ENCODE assay signal across 17 mouse cellular contexts in genomic region chr7:82943376-82943775, GRCm38 (mm10).
DNase-seq lines count a peak whose midpoint lies in the region; ATAC-seq and TF ChIP-seq lines count a peak whose summit lies in the region.
"Had no signal": no experiment of that assay in that cellular context is flagged by ENCODE, and none has a peak within 500 bp of the region (broad histone marks: within the 10 kb centered on the region; RNA-seq: fewer than 3 reads in every experiment).

No protein-coding gene starts in this region.

- peaks cover under 1% of the 10 kb centered on the region; the same call in 1 of the 2 replicates for H3K4me1 ChIP-seq in forebrain, embryonic 15.5 days
- peaks cover 2% of the 10 kb centered on the region for H3K4me1 ChIP-seq in forebrain, embryonic 12.5 days
- no peaks in the 10 kb centered on the region; the same call in 1 of the 2 replicates for H3K4me1 ChIP-seq in heart, adult 2 months (ENCODE audit: control insufficient read depth, insufficient read depth, low read length)

- no peak overlapping the region for H3K27ac ChIP-seq in forebrain, embryonic 15.5 days (replicated peaks)
- H3K27ac ChIP-seq in forebrain, embryonic 12.5 days: no peak overlapping the region
- H3K27ac ChIP-seq in heart, adult 2 months: no peak overlapping the region
- H3K27ac ChIP-seq: embryonic facial prominence, embryonic 13.5 days had no signal

- H3K4me3 ChIP-seq in forebrain, embryonic 15.5 days: no peak overlapping the region
- no peak overlapping the region for H3K4me3 ChIP-seq in forebrain, embryonic 12.5 days (replicated peaks)
- H3K4me3 ChIP-seq in heart, adult 2 months: no peak overlapping the region
- H3K4me3 ChIP-seq: embryonic facial prominence, embryonic 13.5 days had no signal

- ATAC-seq in forebrain, embryonic 15.5 days (replicated peaks): peak; percentile 72
- no peak for ATAC-seq in forebrain, embryonic 12.5 days (ENCODE audit: low FRiP score)
- ATAC-seq: hindbrain, embryonic 16.5 days had no signal

- no peak overlapping the region for H3K9ac ChIP-seq in forebrain, embryonic 15.5 days (replicated peaks)
- H3K9ac ChIP-seq in forebrain, embryonic 12.5 days: no peak overlapping the region
- no peak overlapping the region for H3K9ac ChIP-seq in heart, adult 2 months (ENCODE audit: low read depth, low read length)
- H3K9ac ChIP-seq: embryonic facial prominence, embryonic 13.5 days had no signal

- no peaks in the 10 kb centered on the region for H3K9me3 ChIP-seq in forebrain, embryonic 15.5 days
- H3K9me3 ChIP-seq in forebrain, embryonic 12.5 days: no peaks in the 10 kb centered on the region
- H3K9me3 ChIP-seq: embryonic facial prominence, embryonic 13.5 days had no signal

- intact Hi-C loops in left cerebral cortex, postnatal 25 days (cut with DNase I): no loop called here
- intact Hi-C loops in heart, adult 2 months (cut with DNase I): no loop called here

- TF ChIP-seq CTCF in heart, adult 2 months (IDR thresholded peaks at IDR 0.05): no peak

- DNase-seq in lung, postnatal 10 days: peak; percentile 33
- no peak for DNase-seq in lung, adult 18-20 months
- DNase-seq in left cerebral cortex, postnatal 25 days (ENCODE audit: low spot score in 2 of 2): peak; percentile 45 to 49
- peak; percentile 45 for DNase-seq in telencephalon, adult 2 months (ENCODE audit: low read depth, low spot score)
- DNase-seq in ovary, postnatal 14 days (ENCODE audit: low spot score): no peak
- no peak for DNase-seq in heart, adult 2 months
- DNase-seq: adrenal gland, adult 2 months; cerebellum, postnatal 36 days; heart, adult 18-20 months; heart, postnatal 10 days; liver; midbrain, embryonic 14.5 days; thymus, adult 18-20 months had no signal

- no peaks in the 10 kb centered on the region for H3K36me3 ChIP-seq in forebrain, embryonic 15.5 days
- H3K36me3 ChIP-seq in forebrain, embryonic 12.5 days (replicated peaks): no peaks in the 10 kb centered on the region
- H3K36me3 ChIP-seq in heart, adult 2 months (ENCODE audit: control insufficient read depth, insufficient read depth, low read length): no peaks in the 10 kb centered on the region
- H3K36me3 ChIP-seq: embryonic facial prominence, embryonic 13.5 days had no signal

- no peaks in the 10 kb centered on the region for H3K79me2 ChIP-seq in heart, adult 2 months (replicated peaks; ENCODE audit: control insufficient read depth, insufficient read depth, low read length)

- no peak for TF ChIP-seq EP300 in heart, adult 2 months (IDR thresholded peaks at IDR 0.05; ENCODE audit: insufficient read depth, low read depth, low read length)

- TF ChIP-seq POLR2A in heart, adult 2 months (IDR thresholded peaks at IDR 0.05; ENCODE audit: insufficient read depth, low read depth, low read length): no peak

- 54% methylated on average over 9 of the region's 9 CpGs for WGBS in forebrain, embryonic 15.5 days
- WGBS in forebrain, embryonic 12.5 days: 71% methylated on average over 9 of the region's 9 CpGs
- WGBS in heart, adult 2 months: 67% methylated on average over 9 of the region's 9 CpGs

- H3K27me3 ChIP-seq in forebrain, embryonic 15.5 days: no peaks in the 10 kb centered on the region
- no peaks in the 10 kb centered on the region for H3K27me3 ChIP-seq in forebrain, embryonic 12.5 days
- no peaks in the 10 kb centered on the region for H3K27me3 ChIP-seq in heart, adult 2 months (ENCODE audit: control insufficient read depth, insufficient read depth, low read length)
- H3K27me3 ChIP-seq: embryonic facial prominence, embryonic 13.5 days had no signal

- H3K4me2 ChIP-seq in forebrain, embryonic 15.5 days (replicated peaks): no peak overlapping the region
- no peak overlapping the region for H3K4me2 ChIP-seq in forebrain, embryonic 12.5 days
- H3K4me2 ChIP-seq: embryonic facial prominence, embryonic 13.5 days had no signal

Comparison
In these comparisons a context has a peak if more than half of its experiments do, and no peak if none do; other contexts are left out.
1. DNase-seq: peak in lung, postnatal 10 days (single experiment), left cerebral cortex, postnatal 25 days (2 of 2) and telencephalon, adult 2 months (single experiment); none in lung, adult 18-20 months (0 of 2), ovary, postnatal 14 days (single experiment) and heart, adult 2 months (0 of 2).